Mouse (Mus musculus) heart, embryonic 14.5 days (tissue): ENCODE results near the gene Soat2. TPM values are rescaled to one million over a fixed set of nuclear protein-coding genes. Genes with fewer than 3 reads are reported as not detected.

Experiments
- ATAC-seq: fragments of 200-750 bp; cut with Nextera tagmentation; 2 replicates; pipeline ENCODE4 v1.8.0; 2017; ENCODE audit warnings: low read depth, moderate TSS enrichment; ENCODE audit not compliant: insufficient number of reproducible peaks, insufficient read depth, low FRiP score
- H3K27ac ChIP-seq, 2 experiments: fragments of 200-500 bp in 1 of 2; fragments of 300-500 bp in 1 of 2; sonication (generic) in 1 of 2; replicated peaks in 1 of 2; 2 replicates each; pipeline ENCODE4 v1.5.1; 2012 to 2014; ENCODE audit warnings: low read depth in 2 of 2, low read length in 2 of 2, control low read depth in 1 of 2, mild to moderate bottlenecking in 1 of 2, mixed read lengths in 1 of 2; ENCODE audit not compliant: control insufficient read depth in 1 of 2, insufficient read depth in 1 of 2
- H3K27me3 ChIP-seq: fragments of 300-500 bp; sonication (generic); 2 replicates; pipeline ENCODE4 v1.6.1; 2014; ENCODE audit warnings: mild to moderate bottlenecking, low read length, control low read depth; ENCODE audit not compliant: control insufficient read depth, insufficient read depth
- H3K36me3 ChIP-seq: fragments of 300-500 bp; sonication (generic); 2 replicates; pipeline ENCODE4 v1.6.1; 2014; ENCODE audit warnings: mild to moderate bottlenecking, control low read depth, low read length, mixed read lengths; ENCODE audit not compliant: control insufficient read depth, insufficient read depth
- H3K4me1 ChIP-seq, 2 experiments: fragments of 200-500 bp in 1 of 2; fragments of 300-500 bp in 1 of 2; sonication (generic) in 1 of 2; 2 replicates each; pipeline ENCODE4 v1.6.1; 2012 to 2014; ENCODE audit warnings: low read length in 2 of 2, control low read depth in 1 of 2, mixed read lengths in 1 of 2; ENCODE audit not compliant: control insufficient read depth in 2 of 2, insufficient read depth in 2 of 2
- H3K4me2 ChIP-seq: fragments of 300-500 bp; sonication (generic); 2 replicates; pipeline ENCODE4 v1.6.1; 2014; ENCODE audit warnings: mild to moderate bottlenecking, low read length
- H3K4me3 ChIP-seq, 2 experiments: fragments of 200-500 bp in 1 of 2; fragments of 300-500 bp in 1 of 2; sonication (generic) in 1 of 2; 2 replicates each; pipeline ENCODE4 v1.5.1; 2012 to 2014; ENCODE audit warnings: low read length in 2 of 2, mild to moderate bottlenecking in 2 of 2, control low read depth in 1 of 2, low read depth in 1 of 2, moderate library complexity in 1 of 2; ENCODE audit not compliant: control insufficient read depth in 1 of 2, insufficient read depth in 1 of 2
- H3K9ac ChIP-seq: fragments of 300-500 bp; sonication (generic); 2 replicates; pipeline ENCODE4 v1.6.1; 2014; ENCODE audit warnings: mild to moderate bottlenecking, low read length
- H3K9me3 ChIP-seq: fragments of 300-500 bp; sonication (generic); 2 replicates; pipeline ENCODE4 v1.6.1; 2016; ENCODE audit warnings: low read length, control low read depth; ENCODE audit not compliant: control insufficient read depth
- WGBS: fragments of 180-500 bp; shearing (Covaris S2); extraction: QIAGEN DNeasy Blood & Tissue Kit; methylation state at CpG from one replicate; pipeline ENCODE4 v1.1.7; 2014; 5-methylcytosine and 5-hydroxymethylcytosine counted together
- polyA plus RNA-seq: library from polyadenylated mRNA; unstranded; fragments of >200 nt; fragmentation: Nextera tagmentation; extraction: Ambion mirVana; gene quantifications from 2 replicates; pipeline ENCODE4 v1.2.1, GENCODE M21; 2014

Gene Soat2
- polyA plus RNA-seq, 1 experiment from 2014 or later: 0.32 TPM

DNA sequence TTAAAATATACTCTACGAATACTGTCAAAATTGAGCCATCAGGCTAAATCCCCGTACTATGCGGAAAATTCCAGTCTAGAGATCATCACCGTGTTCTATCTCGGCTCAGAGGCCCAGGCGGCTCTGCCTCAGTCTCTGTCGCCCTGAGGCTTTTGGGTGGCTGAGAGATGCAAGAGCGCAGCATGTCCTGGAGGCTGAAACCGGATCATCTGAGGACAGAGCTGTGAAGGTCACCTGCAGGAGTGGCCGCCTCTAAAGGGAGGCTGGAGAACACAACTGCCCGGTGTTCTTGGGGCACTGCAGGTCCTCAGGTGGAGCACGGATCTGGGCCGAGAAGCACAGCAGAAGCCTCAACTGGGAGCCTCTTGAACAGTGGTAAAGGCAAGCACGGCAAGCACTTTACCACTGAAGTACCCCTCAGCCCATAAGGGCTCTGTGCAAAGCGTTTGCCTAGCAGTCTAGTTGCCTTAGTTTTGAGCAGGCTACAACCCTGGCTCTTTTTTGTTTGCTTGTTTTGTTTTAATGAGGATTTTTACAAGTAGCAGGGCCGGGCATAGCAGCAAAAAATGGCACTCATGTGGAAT, 25.5 kb downstream of the Soat2 start:
- no peak overlapping the region for H3K9ac ChIP-seq
- no peaks in the 10 kb centered on the region for H3K4me1 ChIP-seq
- ATAC-seq: no peak
- 77% methylated on average over 16 of the region's 16 CpGs for WGBS
- peaks cover 9% of the 10 kb centered on the region; the same call in 1 of the 2 replicates for H3K9me3 ChIP-seq
- no peak overlapping the region for H3K27ac ChIP-seq
- H3K36me3 ChIP-seq: peaks cover 21% of the 10 kb centered on the region; the same call in 1 of the 2 replicates
- H3K4me3 ChIP-seq: no peak overlapping the region
- no peak overlapping the region for H3K4me2 ChIP-seq
- H3K27me3 ChIP-seq: no peaks in the 10 kb centered on the region

DNA sequence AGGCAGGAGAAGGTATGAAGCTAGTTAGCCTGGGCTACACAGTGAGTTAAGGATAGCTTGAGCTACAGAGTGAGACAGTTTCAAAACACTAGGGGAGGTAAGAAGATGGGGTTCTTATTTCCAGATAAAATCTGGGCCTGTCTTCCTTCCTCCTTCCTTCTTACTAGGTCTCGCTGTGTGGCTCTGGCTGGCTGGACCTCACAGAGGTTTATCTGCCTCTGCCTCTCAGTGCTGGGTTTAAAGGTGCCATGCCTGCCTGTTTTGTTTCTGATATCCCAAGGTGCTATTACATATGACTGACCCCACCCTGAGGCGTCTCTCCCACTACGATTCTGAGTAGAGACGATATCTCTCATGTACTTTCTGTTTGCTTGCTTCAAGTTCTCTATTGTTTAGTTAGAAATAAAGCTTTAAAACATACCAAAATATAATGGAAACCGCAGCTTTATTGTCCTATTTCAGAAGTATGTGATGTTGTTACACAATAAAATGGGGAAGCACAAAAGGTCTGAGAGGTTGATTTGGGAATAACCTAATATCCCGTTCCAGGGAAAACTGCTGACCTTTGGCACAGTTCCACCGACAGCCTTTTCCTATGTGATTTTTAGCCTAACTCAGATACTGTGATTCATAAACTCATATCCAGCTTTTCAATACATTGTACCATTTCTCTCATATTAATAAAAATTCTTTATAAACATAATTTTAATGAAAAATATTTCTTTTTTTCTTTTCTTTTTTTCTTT, 26.4 kb downstream of the Soat2 start:
- Histone ChIP-seq H3K4me2 (no peak overlapping the region), H3K36me3 (peaks cover 21% of the 10 kb centered on the region; the same call in 1 of the 2 replicates), H3K4me3 (no peak overlapping the region), H3K9ac (no peak overlapping the region), H3K9me3 (peaks cover 9% of the 10 kb centered on the region; the same call in 1 of the 2 replicates), H3K27ac (no peak overlapping the region), H3K27me3 (no peaks in the 10 kb centered on the region), H3K4me1 (no peaks in the 10 kb centered on the region)
- ATAC-seq: no peak
- WGBS: 85% methylated on average over 7 of the region's 7 CpGs

DNA sequence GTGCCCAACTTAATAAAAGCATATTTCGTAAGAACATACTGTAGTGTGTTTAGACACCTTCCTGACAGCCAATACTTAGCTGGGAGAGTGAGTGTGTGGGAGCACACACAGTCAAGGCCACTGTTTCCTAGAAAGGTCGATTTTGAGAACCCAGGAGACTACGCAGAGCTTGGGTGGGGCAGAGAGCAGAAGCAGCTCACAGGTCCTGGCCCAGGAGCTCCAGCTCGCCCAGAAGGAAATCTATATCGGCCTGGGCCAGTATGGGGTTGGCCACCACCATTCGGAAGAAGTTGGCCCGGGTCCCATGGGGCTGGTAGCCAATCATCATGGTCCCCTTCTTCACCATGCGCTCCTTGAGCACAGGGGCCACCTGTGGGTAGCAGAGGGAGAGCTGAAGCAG, 27.1 kb downstream of the Soat2 start:
- no peak overlapping the region for H3K4me2 ChIP-seq
- peaks cover 21% of the 10 kb centered on the region; the same call in 1 of the 2 replicates for H3K36me3 ChIP-seq
- no peak overlapping the region for H3K4me3 ChIP-seq
- H3K4me1 ChIP-seq: no peaks in the 10 kb centered on the region
- WGBS: 77% methylated on average over 8 of the region's 8 CpGs
- H3K27ac ChIP-seq: no peak overlapping the region
- no peak for ATAC-seq
- H3K9ac ChIP-seq: no peak overlapping the region
- no peaks in the 10 kb centered on the region for H3K27me3 ChIP-seq
- peaks cover 9% of the 10 kb centered on the region; the same call in 1 of the 2 replicates for H3K9me3 ChIP-seq

DNA sequence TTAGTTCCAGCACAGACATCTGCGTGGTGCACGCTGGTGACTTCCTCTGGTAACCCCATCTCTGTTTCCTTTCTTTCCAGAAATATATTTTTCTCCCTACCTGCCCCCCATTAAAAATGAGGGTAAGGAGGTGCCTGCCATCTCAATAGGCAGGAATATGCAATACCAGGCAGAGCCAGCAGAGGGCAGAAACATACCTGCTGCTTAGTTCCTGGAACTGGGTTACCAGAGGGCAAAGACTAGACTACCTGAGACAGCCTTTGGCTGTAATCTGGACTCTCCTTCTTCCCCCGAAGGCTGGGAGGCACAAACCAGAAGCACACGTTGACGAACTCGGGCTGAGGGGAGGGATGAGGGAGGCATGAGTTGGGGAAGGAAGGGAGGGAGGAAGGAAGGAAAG, 28.0 kb downstream of the Soat2 start:
- Histone ChIP-seq H3K9ac (no peak overlapping the region), H3K36me3 (peaks cover 28% of the 10 kb centered on the region; the same call in 1 of the 2 replicates), H3K4me1 (no peaks in the 10 kb centered on the region), H3K27ac (no peak overlapping the region), H3K4me2 (no peak overlapping the region), H3K27me3 (no peaks in the 10 kb centered on the region), H3K9me3 (peaks cover 9% of the 10 kb centered on the region; the same call in 1 of the 2 replicates), H3K4me3 (no peak overlapping the region)
- ATAC-seq: no peak
- WGBS: 11% methylated on average over 6 of the region's 6 CpGs

DNA sequence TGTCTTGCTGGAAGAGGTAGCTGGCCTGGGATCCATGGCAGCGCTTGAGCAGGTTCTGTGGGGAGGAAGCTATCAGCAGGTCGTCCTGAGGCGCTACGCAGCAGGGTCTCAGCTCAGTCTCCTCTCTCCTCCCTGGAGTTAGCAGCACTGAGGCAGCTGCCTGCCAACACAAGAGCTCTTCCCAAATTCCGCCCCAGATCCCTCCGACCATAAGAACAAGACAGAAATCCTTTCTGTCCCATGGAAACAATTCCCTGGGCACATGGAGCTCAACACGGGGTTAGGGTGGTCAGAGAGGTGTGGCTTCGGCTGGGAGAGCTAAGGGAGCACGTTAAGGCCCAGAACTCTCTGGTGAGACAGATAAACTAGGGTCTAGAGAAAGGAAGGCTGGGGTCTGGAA, 28.8 kb downstream of the Soat2 start:
- Histone ChIP-seq H3K9ac (no peak overlapping the region), H3K9me3 (peaks cover 7% of the 10 kb centered on the region; the same call in 1 of the 2 replicates), H3K4me1 (no peaks in the 10 kb centered on the region), H3K36me3 (peaks cover 36% of the 10 kb centered on the region; the same call in 1 of the 2 replicates), H3K27ac (no peak overlapping the region), H3K27me3 (no peaks in the 10 kb centered on the region), H3K4me3 (no peak overlapping the region), H3K4me2 (no peak overlapping the region)
- ATAC-seq: no peak
- 72% methylated on average over 9 of the region's 9 CpGs for WGBS

DNA sequence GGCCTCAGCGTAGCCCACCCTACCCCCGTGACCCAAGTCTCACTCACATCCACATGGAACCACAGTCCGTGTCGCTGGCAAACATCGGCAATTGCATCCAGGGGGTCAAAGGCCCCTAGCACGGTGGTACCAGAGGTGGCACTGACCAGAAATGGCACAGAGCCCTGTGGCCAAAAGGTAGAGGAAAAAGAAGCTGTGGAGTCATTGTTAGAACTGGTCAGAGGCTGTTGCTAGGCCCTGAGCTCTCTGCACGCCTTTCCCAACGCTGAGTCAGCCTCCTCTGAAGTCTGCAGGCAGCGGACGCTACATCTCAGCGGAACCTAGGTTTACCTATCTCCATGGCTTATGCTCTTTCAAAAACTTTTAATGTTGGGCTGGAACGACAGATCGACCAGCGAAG, 29.6 kb downstream of the Soat2 start:
- Histone ChIP-seq H3K36me3 (peaks cover 44% of the 10 kb centered on the region), H3K9me3 (no peaks in the 10 kb centered on the region), H3K9ac (no peak overlapping the region), H3K27me3 (no peaks in the 10 kb centered on the region), H3K4me3 (no peak overlapping the region), H3K4me2 (no peak overlapping the region), H3K27ac (no peak overlapping the region), H3K4me1 (no peaks in the 10 kb centered on the region)
- WGBS: 88% methylated on average over 14 of the region's 14 CpGs
- no peak for ATAC-seq

DNA sequence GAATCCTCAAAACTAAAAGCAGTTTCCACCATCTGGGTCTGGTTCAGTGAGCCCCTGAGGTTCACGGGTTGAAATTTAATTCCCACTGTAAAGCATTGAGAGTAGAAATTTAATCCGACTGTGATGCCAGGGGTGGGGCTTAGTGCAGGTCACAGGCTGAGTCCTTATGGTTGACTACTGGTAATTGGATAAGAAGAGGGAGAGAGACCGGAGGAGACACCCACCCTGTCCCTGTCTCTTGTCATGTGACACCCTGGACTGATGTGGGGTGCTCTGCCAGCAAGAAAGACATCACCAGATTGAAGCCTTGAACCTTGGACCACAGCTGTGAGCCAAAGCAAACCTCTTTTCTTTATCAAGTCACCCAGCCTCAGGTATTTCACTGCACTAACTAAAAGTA, 32.8 kb downstream of the Soat2 start:
- Histone ChIP-seq H3K4me1 (no peaks in the 10 kb centered on the region), H3K27me3 (no peaks in the 10 kb centered on the region), H3K36me3 (peaks cover 51% of the 10 kb centered on the region), H3K27ac (no peak overlapping the region), H3K4me2 (no peak overlapping the region), H3K9me3 (no peaks in the 10 kb centered on the region), H3K4me3 (no peak overlapping the region), H3K9ac (no peak overlapping the region)
- ATAC-seq: no peak
- WGBS: 79% methylated on average over 3 of the region's 3 CpGs
